Mouse (Mus musculus) myocyte (in vitro differentiated cells): ENCODE data around the gene Ppara. TPM values are rescaled to one million over a fixed set of nuclear protein-coding genes. Genes with fewer than 3 reads are reported as not detected.

ENCODE experiments used
- H3K27me3 ChIP-seq: one replicate; pipeline ENCODE4 v1.6.1; 2011; ENCODE audit not compliant: control insufficient read depth, insufficient read depth, insufficient read length
- H3K36me3 ChIP-seq: one replicate; pipeline ENCODE4 v1.6.1; 2011; ENCODE audit not compliant: control insufficient read depth, insufficient read depth
- H3K4me2 ChIP-seq: one replicate; pipeline ENCODE4 v1.6.1; 2011; ENCODE audit warnings: low read depth, control low read depth
- H3K4me3 ChIP-seq: one replicate; pipeline ENCODE4 v1.5.1; 2011; ENCODE audit warnings: mild to moderate bottlenecking, control low read depth, moderate library complexity
- H3K79me2 ChIP-seq: one replicate; pipeline ENCODE4 v1.6.1; 2011; ENCODE audit not compliant: control insufficient read depth, insufficient read depth
- H3ac ChIP-seq: one replicate; pipeline ENCODE4 v1.6.1; 2011; ENCODE audit not compliant: control insufficient read depth, insufficient read length
- CEBPB ChIP-seq: IDR thresholded peaks from 2 replicates; pipeline ENCODE4 v1.6.1; 2011; ENCODE audit warnings: mild to moderate bottlenecking, moderate library complexity; ENCODE audit not compliant: poor library complexity, insufficient read depth, severe bottlenecking
- E2F4 ChIP-seq: IDR thresholded peaks from one replicate; pipeline ENCODE4 v1.6.1; 2011; ENCODE audit warnings: mild to moderate bottlenecking, control low read depth, moderate library complexity; ENCODE audit not compliant: insufficient read depth
- MAX ChIP-seq: IDR thresholded peaks from one replicate; pipeline ENCODE4 v1.6.1; 2011; ENCODE audit warnings: low read depth, mild to moderate bottlenecking, control low read depth
- MYOD1 ChIP-seq, 3 experiments: IDR thresholded peaks; one replicate each; pipeline ENCODE4 v1.6.1; 2011; ENCODE audit warnings: control low read depth in 2 of 3, low read depth in 2 of 3, mild to moderate bottlenecking in 2 of 3, moderate library complexity in 1 of 3; ENCODE audit not compliant: insufficient read length in 2 of 3, control insufficient read depth in 1 of 3
- MYOG ChIP-seq, 3 experiments: IDR thresholded peaks; one replicate each; pipeline ENCODE4 v1.6.1; 2011; ENCODE audit warnings: control low read depth in 2 of 3, low read depth in 2 of 3, mild to moderate bottlenecking in 2 of 3; ENCODE audit not compliant: insufficient read length in 2 of 3, control insufficient read depth in 1 of 3, insufficient read depth in 1 of 3
- POLR2A ChIP-seq: IDR thresholded peaks from one replicate; pipeline ENCODE4 v1.6.1; 2011; ENCODE audit warnings: low read depth, mild to moderate bottlenecking, control low read depth, moderate library complexity; ENCODE audit not compliant: insufficient read length
- POLR2AphosphoS2 ChIP-seq: IDR thresholded peaks from one replicate; pipeline ENCODE4 v1.6.1; 2011; ENCODE audit warnings: low read depth, control low read depth; ENCODE audit not compliant: insufficient read length
- REST ChIP-seq: IDR thresholded peaks from one replicate; pipeline ENCODE4 v1.6.1; 2011; ENCODE audit warnings: mild to moderate bottlenecking, control low read depth, moderate library complexity; ENCODE audit not compliant: insufficient read depth, insufficient read length
- SRF ChIP-seq: IDR thresholded peaks from one replicate; pipeline ENCODE4 v1.6.1; 2011; ENCODE audit warnings: low read depth; ENCODE audit not compliant: control insufficient read depth, insufficient read length
- TCF12 ChIP-seq: IDR thresholded peaks from one replicate; pipeline ENCODE4 v1.6.1; 2011; ENCODE audit warnings: mild to moderate bottlenecking, control low read depth; ENCODE audit not compliant: poor library complexity, insufficient read depth, severe bottlenecking
- TCF3 ChIP-seq: IDR thresholded peaks from one replicate; pipeline ENCODE4 v1.6.1; 2011; ENCODE audit warnings: low read depth, control low read depth; ENCODE audit not compliant: insufficient read length
- USF1 ChIP-seq: IDR thresholded peaks from one replicate; pipeline ENCODE4 v1.6.1; 2011; ENCODE audit warnings: low read depth, mild to moderate bottlenecking, control low read depth, moderate library complexity
- polyA plus RNA-seq: library from polyadenylated mRNA; unstranded; fragments of >200 nt; fragmentation: generic; extraction: Trizol; gene quantifications from one replicate; pipeline ENCODE4 v1.2.1, GENCODE M21; 2012; ENCODE audit warnings: missing spikeins

Ppara gene
- polyA plus RNA-seq, 1 experiment, result 0.12 TPM

DNA sequence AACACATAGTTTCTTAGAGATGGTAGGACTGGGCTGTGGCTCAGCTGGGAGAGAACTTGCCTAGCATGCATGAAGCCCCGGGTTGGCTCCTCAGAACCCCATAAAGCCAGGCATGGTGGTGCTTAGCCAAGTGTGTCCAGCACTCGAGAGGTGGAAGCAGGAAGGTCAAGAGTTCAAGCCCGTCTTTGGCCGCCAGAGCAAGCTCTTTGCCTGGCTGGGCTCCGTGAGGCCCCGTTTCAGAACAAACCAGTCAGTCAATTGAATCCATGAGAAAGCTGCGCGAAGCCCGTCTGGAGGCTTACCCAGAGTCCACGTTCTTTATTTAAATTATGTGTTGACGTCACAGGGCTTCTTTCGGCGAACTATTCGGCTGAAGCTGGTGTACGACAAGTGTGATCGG is 53.9 kb downstream of the Ppara start:
- Histone ChIP-seq H3K27me3 (peaks cover 57% of the 10 kb centered on the region), H3K4me3 (no peak overlapping the region), H3K4me2 (no peak overlapping the region), H3K36me3 (no peaks in the 10 kb centered on the region), H3K79me2 (no peaks in the 10 kb centered on the region), H3ac (no peak overlapping the region)
- TF ChIP-seq POLR2AphosphoS2 (no peak), E2F4 (no peak), SRF (no peak), REST (no peak), MYOD1 (IDR thresholded peaks at IDR 0.05; ENCODE audit: control insufficient read depth in 1 of 3, insufficient read length in 2 of 3, low read depth in 2 of 3) (no peak), MYOG (IDR thresholded peaks at IDR 0.05; ENCODE audit: control insufficient read depth in 1 of 3, insufficient read depth in 1 of 3, insufficient read length in 2 of 3, low read depth in 2 of 3) (no peak), TCF12 (no peak)

DNA sequence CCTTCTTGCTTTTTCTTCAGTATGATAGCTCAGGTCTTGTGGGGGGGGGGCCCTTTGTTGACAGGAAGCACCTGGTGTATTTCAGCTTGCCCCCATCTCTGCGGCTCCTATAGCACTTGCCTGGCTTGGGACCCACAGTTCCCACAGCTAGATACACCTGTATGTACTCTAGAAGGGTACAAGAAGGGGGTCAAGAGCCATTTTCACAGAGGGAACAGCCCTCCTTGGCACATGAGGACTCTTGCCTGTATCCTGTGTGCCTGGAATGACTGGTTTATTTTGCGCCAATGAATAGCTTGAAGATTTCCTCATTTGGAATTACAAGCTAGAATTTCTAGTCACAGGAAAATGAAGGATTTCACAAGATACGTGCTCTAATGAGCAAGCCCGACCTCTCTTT is 56.7 kb downstream of the Ppara start:
- Histone ChIP-seq H3K4me2 (no peak overlapping the region), H3K4me3 (no peak overlapping the region), H3K36me3 (no peaks in the 10 kb centered on the region), H3ac (no peak overlapping the region), H3K79me2 (no peaks in the 10 kb centered on the region), H3K27me3 (peaks cover 60% of the 10 kb centered on the region)
- TF ChIP-seq MYOG (IDR thresholded peaks at IDR 0.05; ENCODE audit: control insufficient read depth in 1 of 3, insufficient read depth in 1 of 3, insufficient read length in 2 of 3, low read depth in 2 of 3) (no peak), MAX (no peak), MYOD1 (IDR thresholded peaks at IDR 0.05; ENCODE audit: control insufficient read depth in 1 of 3, insufficient read length in 2 of 3, low read depth in 2 of 3) (no peak), POLR2A (no peak), E2F4 (no peak), USF1 (no peak), TCF3 (no peak), CEBPB (no peak), TCF12 (no peak)

- Histone ChIP-seq H3K4me3 (no peak overlapping the region), H3K4me2 (no peak overlapping the region), H3K36me3 (no peaks in the 10 kb centered on the region), H3ac (no peak overlapping the region), H3K27me3 (peaks cover 58% of the 10 kb centered on the region), H3K79me2 (no peaks in the 10 kb centered on the region)
- TF ChIP-seq TCF3 (no peak), SRF (no peak), E2F4 (no peak), MYOD1 (IDR thresholded peaks at IDR 0.05; ENCODE audit: control insufficient read depth in 1 of 3, insufficient read length in 2 of 3, low read depth in 2 of 3) (no peak), POLR2A (no peak), MAX (no peak), USF1 (no peak), REST (no peak), POLR2AphosphoS2 (no peak), TCF12 (no peak), CEBPB (no peak), MYOG (IDR thresholded peaks at IDR 0.05; ENCODE audit: control insufficient read depth in 1 of 3, insufficient read depth in 1 of 3, insufficient read length in 2 of 3, low read depth in 2 of 3) (no peak)
Measured at GRCm38 (mm10) chr15:85792819-85793218, 58.0 kb downstream of the Ppara start.

DNA sequence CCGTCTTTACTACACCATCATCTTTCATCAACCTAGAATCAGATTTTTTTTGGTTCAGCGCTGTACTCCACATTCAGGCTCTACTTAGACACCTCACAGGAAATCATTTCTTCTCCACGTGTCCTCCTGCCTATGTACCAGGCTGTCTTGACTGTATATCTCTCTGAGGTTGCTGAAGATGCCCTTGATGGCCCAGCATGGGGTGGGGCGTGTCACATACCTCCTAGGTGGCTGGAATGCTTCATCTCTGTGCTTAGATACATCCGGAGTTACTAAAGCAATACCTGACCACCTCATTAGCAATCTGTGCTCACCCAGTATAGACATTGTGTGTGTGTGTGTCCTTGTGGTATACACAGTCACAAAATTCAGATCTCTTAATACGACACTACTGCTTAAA is 60.7 kb downstream of the Ppara start:
- H3ac ChIP-seq, result no peak overlapping the region
- H3K79me2 ChIP-seq, result no peaks in the 10 kb centered on the region
- peaks cover 60% of the 10 kb centered on the region for H3K27me3 ChIP-seq
- H3K4me2 ChIP-seq, result no peak overlapping the region
- no peak overlapping the region for H3K4me3 ChIP-seq
- no peak for TF ChIP-seq CEBPB
- no peak for TF ChIP-seq TCF3
- no peak for TF ChIP-seq MAX
- no peak for TF ChIP-seq USF1
- TF ChIP-seq MYOD1 (IDR thresholded peaks at IDR 0.05; ENCODE audit: control insufficient read depth in 1 of 3, insufficient read length in 2 of 3, low read depth in 2 of 3), result no peak
- no peak for TF ChIP-seq SRF
- H3K36me3 ChIP-seq, result no peaks in the 10 kb centered on the region

- no peak overlapping the region for H3K4me3 ChIP-seq
- no peak overlapping the region for H3ac ChIP-seq
- no peaks in the 10 kb centered on the region for H3K36me3 ChIP-seq
- no peak overlapping the region for H3K4me2 ChIP-seq
- TF ChIP-seq POLR2A (no peak), CEBPB (no peak), USF1 (no peak), REST (no peak), MAX (no peak), MYOD1 (IDR thresholded peaks at IDR 0.05; ENCODE audit: control insufficient read depth in 1 of 3, insufficient read length in 2 of 3, low read depth in 2 of 3) (no peak), MYOG (IDR thresholded peaks at IDR 0.05; ENCODE audit: control insufficient read depth in 1 of 3, insufficient read depth in 1 of 3, insufficient read length in 2 of 3, low read depth in 2 of 3) (no peak), POLR2AphosphoS2 (no peak), SRF (no peak), TCF3 (no peak), TCF12 (no peak), E2F4 (no peak)
- H3K79me2 ChIP-seq, result no peaks in the 10 kb centered on the region
- H3K27me3 ChIP-seq, result peaks cover 67% of the 10 kb centered on the region
Measured at GRCm38 (mm10) chr15:85798676-85799075, 63.9 kb downstream of the Ppara start.
